Mouse (Mus musculus) neutrophil, adult 5-6 weeks (primary cell): Measurements from ENCODE around the gene Hist1h2ac. TPM values are rescaled to one million over a fixed set of nuclear protein-coding genes. Genes with fewer than 3 reads are reported as not detected.

ENCODE experiments used
- ATAC-seq: fragments of 151-379, 151-347 bp; 2 replicates; pipeline ENCODE4 v1.8.0; 2017; ENCODE audit warnings: mild to moderate bottlenecking, moderate TSS enrichment; ENCODE audit not compliant: insufficient number of reproducible peaks, poor library complexity, low FRiP score, severe bottlenecking; ENCODE audit errors: extremely low read depth
- total RNA-seq: library from RNA; stranded (forward); fragments of 200-1000 nt; gene quantifications from 2 replicates; pipeline ENCODE4 v1.2.3, GENCODE M21; 2017

Gene Hist1h2ac
- total RNA-seq, 1 experiment from 2014 or later = 20.1 TPM

GRCm38 (mm10) chr13:23682623-23682946, 1.2 kb downstream of the Hist1h2ac start:
- no peak for ATAC-seq

- ATAC-seq = no peak
Measured at GRCm38 (mm10) chr13:23681990-23682582, 1.7 kb downstream of the Hist1h2ac start.

GRCm38 (mm10) chr13:23662536-23662935, 21.2 kb downstream of the Hist1h2ac start:
- no peak for ATAC-seq

GRCm38 (mm10) chr13:23659636-23660366, 23.9 kb downstream of the Hist1h2ac start:
- no peak for ATAC-seq

Other genes starting within 250 kb of the Hist1h2ac start
- not detected in 2 replicates for gene Btn1a1, start 218.0 kb downstream of the Hist1h2ac start, total RNA-seq
- gene Btn2a2, start 195.1 kb downstream of the Hist1h2ac start, total RNA-seq = 0.25 and 0.58 TPM in 2 replicates
- 161 and 193 TPM in 2 replicates for gene Hist1h4h, start 152.9 kb downstream of the Hist1h2ac start, total RNA-seq
- gene Hist1h2af, start 150.0 kb downstream of the Hist1h2ac start, total RNA-seq = 3.5 and 5.0 TPM in 2 replicates
- not detected in 2 replicates for gene Hist1h3g, start 148.5 kb downstream of the Hist1h2ac start, total RNA-seq
- 5.8 and 6.4 TPM in 2 replicates for gene Hist1h2bh, start 140.6 kb downstream of the Hist1h2ac start, total RNA-seq
- gene Hist1h3f, start 139.9 kb downstream of the Hist1h2ac start, total RNA-seq = 21.9 and 24.1 TPM in 2 replicates
- 15.2 and 27.6 TPM in 2 replicates for gene Hist1h4f, start 132.3 kb downstream of the Hist1h2ac start, total RNA-seq
- gene Hist1h1d, start 130.7 kb downstream of the Hist1h2ac start, total RNA-seq = 28.5 and 28.7 TPM in 2 replicates
- 50.8 and 54.4 TPM in 2 replicates for gene Hist1h3e, start 121.6 kb downstream of the Hist1h2ac start, total RNA-seq
- 13.6 and 18.3 TPM in 2 replicates for gene Hist1h2ae, start 112.7 kb downstream of the Hist1h2ac start, total RNA-seq
- 97.4 and 145 TPM in 2 replicates for gene Hist1h2bg, start 112.6 kb downstream of the Hist1h2ac start, total RNA-seq
- 32.7 and 52.5 TPM in 2 replicates for gene Hist1h2bf, start 109.8 kb downstream of the Hist1h2ac start, total RNA-seq
- 33.4 and 78.8 TPM in 2 replicates for gene Hist1h2ad, start 109.6 kb downstream of the Hist1h2ac start, total RNA-seq
- 12.9 and 13.3 TPM in 2 replicates for gene Hist1h3d, start 108.2 kb downstream of the Hist1h2ac start, total RNA-seq
- gene Hist1h4d, start 102.3 kb downstream of the Hist1h2ac start, total RNA-seq = 92.3 and 119 TPM in 2 replicates
- gene Hist1h2be, start 62.8 kb downstream of the Hist1h2ac start, total RNA-seq = 83.4 and 97.3 TPM in 2 replicates
- gene Hist1h1e, start 61.4 kb downstream of the Hist1h2ac start, total RNA-seq = 201 and 211 TPM in 2 replicates
- 139 and 146 TPM in 2 replicates for gene Hist1h2bc, start 251 bp upstream of the Hist1h2ac start, total RNA-seq
- 2.2 TPM in 1 of 2 replicates, not detected in the other for gene Hist1h1t, start 11.9 kb upstream of the Hist1h2ac start, total RNA-seq
- 116 and 135 TPM in 2 replicates for gene Hist1h4c, start 14.5 kb upstream of the Hist1h2ac start, total RNA-seq
- 4.8 and 5.0 TPM in 2 replicates for gene Hfe, start 26.9 kb upstream of the Hist1h2ac start, total RNA-seq
- 712 and 764 TPM in 2 replicates for gene Hist1h1c, start 54.9 kb upstream of the Hist1h2ac start, total RNA-seq
- 4.8 TPM in 1 of 2 replicates, not detected in the other for gene Hist1h3c, start 61.7 kb upstream of the Hist1h2ac start, total RNA-seq
- gene Hist1h2bb, start 62.8 kb upstream of the Hist1h2ac start, total RNA-seq = 77.7 and 104 TPM in 2 replicates
- 24.9 and 28.2 TPM in 2 replicates for gene Hist1h2ab, start 67.2 kb upstream of the Hist1h2ac start, total RNA-seq
- gene Hist1h3b, start 68.3 kb upstream of the Hist1h2ac start, total RNA-seq = 1.2 TPM in 1 of 2 replicates, not detected in the other
- 9.3 and 36.7 TPM in 2 replicates for gene Hist1h4b, start 73.1 kb upstream of the Hist1h2ac start, total RNA-seq
- 30.0 and 55.5 TPM in 2 replicates for gene Hist1h4a, start 77.3 kb upstream of the Hist1h2ac start, total RNA-seq
- gene Hist1h3a, start 78.4 kb upstream of the Hist1h2ac start, total RNA-seq = 38.6 and 45.9 TPM in 2 replicates
- 74.8 and 84.1 TPM in 2 replicates for gene Hist1h1a, start 79.7 kb upstream of the Hist1h2ac start, total RNA-seq
- gene Trim38, start 86.0 kb upstream of the Hist1h2ac start, total RNA-seq = not detected in 2 replicates
- gene Slc17a2, start 123.0 kb upstream of the Hist1h2ac start, total RNA-seq = not detected in 2 replicates
- gene Slc17a3, start 155.5 kb upstream of the Hist1h2ac start, total RNA-seq = not detected in 2 replicates
- not detected in 2 replicates for gene Slc17a1, start 183.8 kb upstream of the Hist1h2ac start, total RNA-seq
- not detected in 2 replicates for gene Slc17a4, start 231.1 kb upstream of the Hist1h2ac start, total RNA-seq